Mouse (Mus musculus) hindbrain, embryonic 16.5 days (tissue): ENCODE results near the gene P4ha3. TPM values are rescaled to one million over a fixed set of nuclear protein-coding genes. Genes with fewer than 3 reads are reported as not detected.
A peak's percentile ranks its signal among the peaks of the same experiment; 100 is the strongest.

ENCODE experiments used
- ATAC-seq: fragments of 200-750 bp; cut with Nextera tagmentation; 2 replicates; pipeline ENCODE4 v1.8.0; 2017; ENCODE audit warnings: moderate TSS enrichment, moderate library complexity
- H3K27ac ChIP-seq: fragments of 300-500 bp; sonication (generic); 2 replicates; pipeline ENCODE4 v1.5.1; 2014; ENCODE audit warnings: low read depth, mild to moderate bottlenecking, control low read depth, low read length, moderate library complexity
- H3K27me3 ChIP-seq: fragments of 300-500 bp; sonication (generic); replicated peaks from 2 replicates; pipeline ENCODE4 v1.6.1; 2014; ENCODE audit warnings: low read length; ENCODE audit not compliant: control insufficient read depth, insufficient read depth
- H3K36me3 ChIP-seq: fragments of 300-500 bp; sonication (generic); 2 replicates; pipeline ENCODE4 v1.6.1; 2014; ENCODE audit warnings: mild to moderate bottlenecking, low read length, moderate library complexity, mixed read lengths; ENCODE audit not compliant: control insufficient read depth, insufficient read depth
- H3K4me1 ChIP-seq: fragments of 300-500 bp; sonication (generic); 2 replicates; pipeline ENCODE4 v1.6.1; 2014; ENCODE audit warnings: low read depth, low read length; ENCODE audit not compliant: control insufficient read depth, insufficient read depth
- H3K4me2 ChIP-seq: fragments of 300-500 bp; sonication (generic); 2 replicates; pipeline ENCODE4 v1.6.1; 2014; ENCODE audit warnings: mild to moderate bottlenecking, low read length, control low read depth, moderate library complexity
- H3K4me3 ChIP-seq: fragments of 300-500 bp; sonication (generic); 2 replicates; pipeline ENCODE4 v1.5.1; 2014; ENCODE audit warnings: mild to moderate bottlenecking, low read length, control low read depth, moderate library complexity
- H3K9ac ChIP-seq: fragments of 300-500 bp; sonication (generic); 2 replicates; pipeline ENCODE4 v1.6.1; 2014; ENCODE audit warnings: low read depth, mild to moderate bottlenecking, control low read depth, low read length, moderate library complexity
- H3K9me3 ChIP-seq: fragments of 300-500 bp; sonication (generic); 2 replicates; pipeline ENCODE4 v1.6.1; 2014; ENCODE audit warnings: mild to moderate bottlenecking, low read length, moderate library complexity; ENCODE audit not compliant: control insufficient read depth
- WGBS: fragments of 180-500 bp; shearing (Covaris S2); extraction: QIAGEN DNeasy Blood & Tissue Kit; methylation state at CpG from one replicate; pipeline ENCODE4 v1.1.7; 2014; 5-methylcytosine and 5-hydroxymethylcytosine counted together
- polyA plus RNA-seq: library from polyadenylated mRNA; unstranded; fragments of >200 nt; fragmentation: Nextera tagmentation; extraction: Ambion mirVana; gene quantifications from 2 replicates; pipeline ENCODE4 v1.2.1, GENCODE M21; 2015

The P4ha3 gene
- polyA plus RNA-seq, 1 experiment from 2014 or later = 5.5 TPM

DNA sequence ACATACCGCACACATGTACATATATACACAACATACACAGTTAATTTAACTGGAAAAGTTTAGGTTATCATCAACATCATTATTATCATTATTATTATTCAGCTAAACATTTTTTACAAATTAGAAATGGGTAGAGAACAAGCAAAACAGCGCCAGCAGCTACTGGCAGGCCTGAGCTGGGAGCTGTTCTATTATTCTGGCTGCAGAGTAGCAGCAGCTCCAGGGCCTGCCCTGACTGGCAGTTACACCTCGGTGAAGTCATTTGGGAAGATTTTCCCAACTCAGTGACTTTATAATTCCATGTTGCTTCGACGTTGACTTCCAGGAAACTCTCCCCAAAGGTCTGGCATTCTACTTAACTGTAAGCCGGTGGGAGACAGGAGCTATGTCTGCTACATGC, 11.4 kb downstream of the P4ha3 start:
- no peak overlapping the region for H3K27ac ChIP-seq
- no peaks in the 10 kb centered on the region for H3K9me3 ChIP-seq
- no peak overlapping the region for H3K4me2 ChIP-seq
- H3K4me1 ChIP-seq = peaks cover 2% of the 10 kb centered on the region; the same call in 1 of the 2 replicates
- no peak overlapping the region for H3K9ac ChIP-seq
- ATAC-seq = no peak
- no peaks in the 10 kb centered on the region for H3K27me3 ChIP-seq
- H3K36me3 ChIP-seq = no peaks in the 10 kb centered on the region
- WGBS = 74% methylated on average over 6 of the region's 6 CpGs
- H3K4me3 ChIP-seq = no peak overlapping the region

DNA sequence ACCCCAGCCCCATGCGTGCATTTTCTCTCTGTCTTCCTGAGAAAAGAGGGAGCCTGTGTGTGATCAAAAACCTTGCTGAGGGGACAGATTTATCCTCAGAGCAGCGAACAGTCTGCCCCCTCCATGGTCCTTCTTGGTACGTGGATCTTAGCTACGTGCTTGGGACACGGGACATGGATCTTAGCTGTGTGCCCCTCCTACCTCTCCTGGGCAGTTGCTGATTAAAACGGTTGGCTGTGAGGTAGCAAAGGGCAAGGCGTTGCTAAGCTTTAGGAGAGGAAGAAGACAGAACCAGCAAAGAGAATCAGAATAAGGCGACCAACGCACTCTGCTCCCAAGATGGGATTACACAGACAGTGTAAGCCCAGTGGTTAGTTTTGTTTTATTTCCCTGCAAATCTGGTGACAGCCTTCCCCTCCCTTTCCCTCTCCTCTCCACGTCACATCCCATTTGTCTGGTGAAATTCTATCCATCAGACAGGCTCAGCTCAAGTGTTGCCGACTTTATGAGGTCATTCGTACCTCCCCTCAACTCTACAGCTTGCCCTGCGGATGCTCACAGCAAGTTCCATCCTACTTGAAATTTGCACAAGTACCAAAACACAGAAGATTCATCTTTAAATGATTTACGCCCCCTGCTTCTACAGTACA, 13.7 kb downstream of the P4ha3 start:
- H3K9ac ChIP-seq = no peak overlapping the region
- H3K9me3 ChIP-seq = no peaks in the 10 kb centered on the region
- WGBS = 80% methylated on average over 14 of the region's 14 CpGs
- no peak overlapping the region for H3K27ac ChIP-seq
- H3K4me2 ChIP-seq = no peak overlapping the region
- H3K4me1 ChIP-seq = peaks cover 2% of the 10 kb centered on the region; the same call in 1 of the 2 replicates
- ATAC-seq = no peak
- no peaks in the 10 kb centered on the region for H3K36me3 ChIP-seq
- H3K27me3 ChIP-seq = no peaks in the 10 kb centered on the region
- H3K4me3 ChIP-seq = no peak overlapping the region

DNA sequence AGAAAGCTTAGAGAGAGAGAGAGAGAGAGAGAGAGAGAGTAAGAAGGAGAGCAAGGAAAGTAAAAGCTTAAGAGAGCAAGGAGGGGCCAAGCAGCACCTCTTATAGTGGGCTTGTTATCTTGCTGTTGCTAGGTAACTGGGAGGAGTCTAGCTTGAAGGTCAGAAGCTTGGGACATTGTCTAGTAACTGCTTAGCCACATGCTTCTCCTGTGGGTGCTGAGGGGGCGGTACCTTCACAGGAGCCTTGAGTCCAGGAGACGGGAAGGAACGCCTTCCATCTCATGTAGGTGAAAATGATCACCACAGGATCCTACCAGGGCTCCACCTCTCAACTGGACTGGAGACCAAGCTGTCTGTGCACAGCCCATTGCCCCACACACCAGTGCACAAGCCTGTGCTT, 16.1 kb downstream of the P4ha3 start:
- ATAC-seq = no peak
- no peaks in the 10 kb centered on the region for H3K36me3 ChIP-seq
- no peak overlapping the region for H3K9ac ChIP-seq
- no peak overlapping the region for H3K4me2 ChIP-seq
- H3K27me3 ChIP-seq = no peaks in the 10 kb centered on the region
- no peaks in the 10 kb centered on the region for H3K9me3 ChIP-seq
- H3K4me1 ChIP-seq = peaks cover 2% of the 10 kb centered on the region; the same call in 1 of the 2 replicates
- H3K4me3 ChIP-seq = no peak overlapping the region
- H3K27ac ChIP-seq = no peak overlapping the region
- WGBS = 78% methylated on average over 3 of the region's 3 CpGs

DNA sequence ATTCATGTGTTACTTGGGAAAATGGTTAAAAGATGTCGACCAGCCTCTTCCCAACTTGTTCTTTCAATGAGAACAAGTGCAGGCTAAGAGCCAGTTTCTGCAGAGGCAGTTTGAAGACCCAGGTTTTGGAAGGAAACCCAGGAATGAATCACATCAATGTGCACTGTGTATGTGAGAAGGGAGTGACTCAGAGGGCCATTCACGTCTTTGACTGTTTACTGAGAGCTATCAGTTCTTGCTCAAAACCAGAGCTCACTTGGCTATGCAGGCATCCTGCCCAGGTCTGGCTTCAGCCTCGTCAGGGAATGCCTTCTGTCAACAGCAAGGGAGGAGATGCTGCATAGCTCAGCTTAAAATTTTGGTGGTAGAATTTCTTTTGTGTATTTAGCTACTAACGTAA, 17.0 kb downstream of the P4ha3 start:
- H3K9me3 ChIP-seq = no peaks in the 10 kb centered on the region
- no peaks in the 10 kb centered on the region for H3K4me1 ChIP-seq
- H3K9ac ChIP-seq = no peak overlapping the region
- no peaks in the 10 kb centered on the region for H3K27me3 ChIP-seq
- ATAC-seq = peak; percentile 41; the same call in 1 of the 2 replicates
- no peak overlapping the region for H3K27ac ChIP-seq
- no peak overlapping the region for H3K4me2 ChIP-seq
- H3K4me3 ChIP-seq = no peak overlapping the region
- WGBS = 48% methylated on average over 4 of the region's 4 CpGs
- no peaks in the 10 kb centered on the region for H3K36me3 ChIP-seq

DNA sequence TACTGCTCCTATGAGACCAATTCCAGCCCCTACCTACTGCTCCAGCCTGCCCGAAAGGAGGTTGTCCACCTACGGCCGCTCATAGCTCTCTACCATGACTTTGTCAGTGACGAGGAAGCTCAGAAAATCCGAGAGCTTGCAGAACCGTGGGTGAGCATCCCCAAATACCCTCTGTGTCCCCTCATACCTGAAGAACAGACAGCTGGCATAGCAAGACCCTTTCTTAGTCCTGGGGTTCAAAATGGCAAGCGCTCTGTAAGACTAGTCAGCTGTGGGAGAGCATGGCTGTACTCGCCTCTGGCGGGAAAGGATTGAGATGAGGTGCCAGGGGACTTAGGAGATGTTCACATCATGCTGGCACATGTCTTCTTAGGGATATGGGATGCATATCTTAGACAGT, 20.6 kb downstream of the P4ha3 start:
- WGBS = 94% methylated on average over 9 of the region's 9 CpGs
- H3K4me2 ChIP-seq = no peak overlapping the region

DNA sequence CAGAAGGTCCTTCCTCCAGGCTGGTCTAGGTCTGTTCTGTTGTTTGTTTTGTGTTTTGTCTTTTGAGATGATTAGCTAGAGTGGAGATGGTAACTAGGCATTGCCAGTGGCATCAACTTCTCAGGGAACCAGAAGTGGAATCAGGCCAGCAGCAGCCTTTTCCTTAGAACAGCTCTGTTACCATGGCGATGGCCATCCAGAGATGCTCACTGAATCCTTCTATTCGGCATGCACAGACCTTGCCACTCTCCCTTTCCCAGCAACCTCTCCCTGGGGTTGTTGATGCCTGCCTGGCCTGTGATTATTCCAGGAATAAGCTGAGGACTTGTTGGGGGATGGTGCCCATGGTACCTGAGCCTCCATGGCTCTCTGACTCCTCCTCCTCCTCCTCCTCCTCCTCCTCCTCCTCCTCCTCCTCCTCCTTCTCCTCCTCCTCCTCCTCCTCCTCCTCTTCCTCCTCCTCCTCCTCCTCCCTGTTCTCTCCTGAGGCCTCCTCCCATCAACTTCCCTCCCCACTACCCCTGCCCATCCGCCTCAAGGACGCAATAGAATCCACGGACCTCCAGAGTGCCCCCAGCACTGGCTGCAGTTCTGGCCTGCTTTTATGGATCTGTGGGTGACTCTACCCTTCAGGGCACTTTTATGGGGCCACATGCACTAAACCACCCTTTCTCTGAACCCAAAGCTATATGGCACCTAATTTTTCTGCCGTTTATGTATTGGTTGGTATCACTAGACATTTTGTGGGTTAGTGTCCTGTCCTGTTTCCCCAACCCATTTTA, 22.7 kb downstream of the P4ha3 start:
- peak; percentile 91 for ATAC-seq

More for the DNA sequence above, 20.6 kb downstream of the P4ha3 start:
- H3K36me3 ChIP-seq = no peaks in the 10 kb centered on the region
- no peaks in the 10 kb centered on the region for H3K9me3 ChIP-seq
- no peak overlapping the region for H3K4me3 ChIP-seq
- H3K4me1 ChIP-seq = peaks cover 20% of the 10 kb centered on the region
- ATAC-seq = no peak
- no peak overlapping the region for H3K9ac ChIP-seq
- no peaks in the 10 kb centered on the region for H3K27me3 ChIP-seq
- no peak overlapping the region for H3K27ac ChIP-seq

DNA sequence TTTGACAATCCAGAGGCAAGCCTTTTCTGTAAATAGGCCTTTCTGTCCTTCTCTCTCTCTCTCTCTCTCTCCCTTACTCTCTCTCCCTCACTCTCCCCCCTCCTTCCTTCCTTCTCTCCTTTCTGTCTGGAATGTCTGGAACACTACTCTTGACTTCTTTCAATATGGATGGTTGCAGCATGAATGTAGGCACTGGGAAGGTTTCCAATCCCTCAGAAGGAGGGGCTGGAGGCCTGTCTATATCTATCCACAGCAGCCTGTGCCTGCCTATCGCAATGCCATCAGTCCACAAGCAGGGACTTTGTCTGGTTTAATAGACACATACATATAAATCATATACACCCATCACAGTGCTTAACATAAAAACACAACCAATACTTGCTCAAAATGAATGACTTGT, 23.9 kb downstream of the P4ha3 start:
- Histone ChIP-seq H3K9me3 (no peaks in the 10 kb centered on the region), H3K9ac (no peak overlapping the region), H3K36me3 (no peaks in the 10 kb centered on the region), H3K27ac (peak overlapping the region; percentile 26), H3K4me1 (peaks cover 24% of the 10 kb centered on the region), H3K4me2 (no peak overlapping the region), H3K27me3 (no peaks in the 10 kb centered on the region), H3K4me3 (no peak overlapping the region)
- WGBS = 33% methylated on average over 1 of the region's 1 CpGs
- ATAC-seq = peak; percentile 43; the same call in 1 of the 2 replicates

More for the DNA sequence above, 22.7 kb downstream of the P4ha3 start:
- 51% methylated on average over 6 of the region's 6 CpGs for whole genome bisulfite sequencing
- Histone ChIP-seq H3K4me3 (no peak overlapping the region), H3K9ac (no peak overlapping the region), H3K4me1 (peaks cover 24% of the 10 kb centered on the region), H3K27ac (peak overlapping the region; percentile 81), H3K4me2 (no peak overlapping the region), H3K36me3 (no peaks in the 10 kb centered on the region), H3K27me3 (no peaks in the 10 kb centered on the region), H3K9me3 (no peaks in the 10 kb centered on the region)

DNA sequence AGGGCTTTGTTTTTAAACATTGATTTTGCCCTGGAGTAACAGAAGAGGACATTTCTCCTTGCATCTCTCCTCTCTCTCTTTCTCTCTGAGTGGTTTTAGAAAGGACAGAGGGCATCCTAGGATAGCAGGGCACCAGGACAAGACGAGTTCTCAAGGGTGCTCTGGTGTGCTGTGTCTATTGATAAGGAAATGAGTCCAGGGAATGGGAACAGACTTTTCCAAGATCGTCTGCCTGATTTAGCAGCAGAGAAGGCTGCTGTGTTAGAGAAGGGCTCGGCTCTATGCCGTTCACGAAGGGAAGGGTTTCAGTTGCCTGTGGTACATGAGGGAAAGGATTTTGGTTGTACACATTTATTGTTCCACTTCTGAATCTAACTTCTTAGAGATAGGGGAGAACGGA, 24.4 kb downstream of the P4ha3 start:
- Histone ChIP-seq H3K9ac (no peak overlapping the region), H3K4me1 (peaks cover 24% of the 10 kb centered on the region), H3K9me3 (no peaks in the 10 kb centered on the region), H3K4me3 (no peak overlapping the region), H3K27ac (peak overlapping the region; percentile 26), H3K36me3 (no peaks in the 10 kb centered on the region), H3K27me3 (no peaks in the 10 kb centered on the region), H3K4me2 (no peak overlapping the region)
- no peak for ATAC-seq
- 19% methylated on average over 6 of the region's 6 CpGs for WGBS

DNA sequence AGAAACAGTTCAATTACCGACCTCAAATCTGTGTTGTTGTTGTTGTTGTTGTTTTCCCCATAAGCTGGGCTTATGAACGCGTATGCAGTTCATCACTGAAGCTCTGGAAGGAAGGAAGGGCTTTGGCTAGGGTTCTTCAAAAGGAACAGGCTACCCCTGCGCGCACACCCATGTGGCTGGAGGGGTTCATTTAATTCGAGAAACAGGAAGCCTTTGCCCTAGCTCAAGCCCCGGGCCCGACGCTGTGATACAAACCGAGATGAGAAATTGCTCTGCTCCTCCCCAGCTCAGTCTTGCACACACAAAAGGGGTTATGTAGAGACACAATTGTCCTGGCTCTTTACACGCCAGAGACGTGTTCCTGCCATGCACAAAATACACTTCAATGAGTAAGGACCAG, 25.0 kb downstream of the P4ha3 start:
- no peak overlapping the region for H3K27ac ChIP-seq
- no peaks in the 10 kb centered on the region for H3K9me3 ChIP-seq
- no peak overlapping the region for H3K4me2 ChIP-seq
- WGBS = 64% methylated on average over 12 of the region's 12 CpGs
- no peaks in the 10 kb centered on the region for H3K36me3 ChIP-seq
- no peak overlapping the region for H3K4me3 ChIP-seq
- ATAC-seq = no peak
- no peak overlapping the region for H3K9ac ChIP-seq
- H3K4me1 ChIP-seq = peaks cover 24% of the 10 kb centered on the region
- H3K27me3 ChIP-seq = no peaks in the 10 kb centered on the region
